Mouse (Mus musculus): ENCODE data around the gene Slc34a1. TPM values are rescaled to one million over a fixed set of nuclear protein-coding genes. Genes with fewer than 3 reads are reported as not detected.
A peak's percentile ranks its signal among the peaks of the same experiment; 100 is the strongest.

Gene Slc34a1
- polyA plus RNA-seq, 2 experiments, result 0.01 TPM; not detected in 1

DNA sequence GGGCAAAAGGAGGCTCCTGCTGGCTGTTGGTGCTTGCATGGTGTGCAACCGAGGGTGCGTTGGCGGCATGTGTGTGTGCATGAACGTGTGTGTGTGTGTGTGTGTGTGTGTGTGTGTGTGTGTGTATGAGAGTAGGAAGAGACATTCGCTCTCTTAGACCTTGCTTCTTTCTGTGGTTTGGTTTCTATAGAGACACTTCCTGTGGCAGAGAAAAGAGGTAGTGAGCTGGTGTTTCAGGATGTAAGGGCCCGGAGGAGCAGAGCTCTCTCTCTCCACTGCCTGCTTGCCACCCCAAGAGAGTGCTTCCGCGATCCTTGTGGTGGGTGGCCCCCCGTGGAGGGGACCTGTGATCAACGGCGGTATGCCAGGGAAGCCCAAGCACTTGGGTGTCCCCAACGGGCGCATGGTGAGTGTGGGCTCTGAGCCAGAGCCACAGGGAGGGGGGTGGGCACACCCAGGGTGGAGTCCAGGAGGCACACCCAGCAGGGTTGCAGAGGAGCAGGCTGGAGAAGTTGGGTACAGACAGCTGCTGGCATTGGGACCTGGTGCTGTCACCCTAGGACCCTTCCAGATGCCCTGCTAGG lies 28.4 kb upstream of the Slc34a1 start, which contains the start of gene Rgs14:
Gene Rgs14 (plus strand): TSS at position 202 of the 584 bp plus-strand sequence.
- Histone ChIP-seq H3K4me1 (replicated peaks; ENCODE audit: control insufficient read depth in 2 of 2, insufficient read depth in 2 of 2, low read length in 1 of 2) (peaks cover 24 to 28% of the 10 kb centered on the region in 2 experiments), H3K9me3 (ENCODE audit: control insufficient read depth, low read length) (no peaks in the 10 kb centered on the region), H3K27ac (no peak within 1 kb of the TSS), H3K9ac (replicated peaks) (peak within 1 kb of the TSS; percentile 6), H3K36me3 (replicated peaks; ENCODE audit: control insufficient read depth, insufficient read depth, low read depth) (no peaks in the 10 kb centered on the region), H3K4me3 (ENCODE audit: insufficient read depth in 1 of 2, low read depth in 2 of 2, low read length in 2 of 2) (peak within 1 kb of the TSS; percentile 31 to 44), H3K4me2 (ENCODE audit: low read depth) (peak within 1 kb of the TSS; percentile 59), H3K27me3 (ENCODE audit: control insufficient read depth, insufficient read depth, low read length) (no peaks in the 10 kb centered on the region)
- ATAC-seq (ENCODE audit: insufficient read depth) (peak; percentile 85), DNase-seq (ENCODE audit: low read depth in 3 of 3, low spot score in 3 of 3) (peak in 1 of 3 experiments; percentile 27)
- TF ChIP-seq CTCF (IDR thresholded peaks at IDR 0.05; ENCODE audit: low read depth), result no peak
- no peak for TF ChIP-seq EP300 (IDR thresholded peaks at IDR 0.05; ENCODE audit: low read depth)
- WGBS (ENCODE audit: insufficient replicate concordance), result 8% methylated on average over 13 of the region's 13 CpGs

- peak overlapping the region; percentile 6; the same call in 1 of the 2 replicates for H3K9ac ChIP-seq (replicated peaks)
- 30% methylated on average over 3 of the region's 3 CpGs for WGBS (ENCODE audit: insufficient replicate concordance)
- H3K4me2 ChIP-seq (ENCODE audit: low read depth), result peak overlapping the region; percentile 59
- TF ChIP-seq EP300 (IDR thresholded peaks at IDR 0.05; ENCODE audit: low read depth) (no peak), CTCF (IDR thresholded peaks at IDR 0.05; ENCODE audit: low read depth) (no peak)
- peak overlapping the region; percentile 31 to 44 for H3K4me3 ChIP-seq (ENCODE audit: insufficient read depth in 1 of 2, low read depth in 2 of 2, low read length in 2 of 2)
- DNase-seq (ENCODE audit: low read depth in 3 of 3, low spot score in 3 of 3) (no peak), ATAC-seq (ENCODE audit: insufficient read depth) (peak; percentile 20; the same call in 1 of the 2 replicates)
- no peaks in the 10 kb centered on the region for H3K36me3 ChIP-seq (replicated peaks; ENCODE audit: control insufficient read depth, insufficient read depth, low read depth)
- no peak overlapping the region for H3K27ac ChIP-seq
- H3K9me3 ChIP-seq (ENCODE audit: control insufficient read depth, low read length), result no peaks in the 10 kb centered on the region
- no peaks in the 10 kb centered on the region for H3K27me3 ChIP-seq (ENCODE audit: control insufficient read depth, insufficient read depth, low read length)
- peaks cover 24 to 28% of the 10 kb centered on the region in 2 experiments for H3K4me1 ChIP-seq (replicated peaks; ENCODE audit: control insufficient read depth in 2 of 2, insufficient read depth in 2 of 2, low read length in 1 of 2)
These were observed 27.8 kb upstream of the Slc34a1 start for GRCm38 (mm10) chr13:55370234-55370633.

- no peak overlapping the region for H3K4me3 ChIP-seq (ENCODE audit: insufficient read depth in 1 of 2, low read depth in 2 of 2, low read length in 2 of 2)
- 59% methylated on average over 8 of the region's 8 CpGs for WGBS (ENCODE audit: insufficient replicate concordance)
- ATAC-seq (ENCODE audit: insufficient read depth), result no peak
- H3K4me1 ChIP-seq (replicated peaks; ENCODE audit: control insufficient read depth in 2 of 2, insufficient read depth in 2 of 2, low read length in 1 of 2), result peaks cover 24 to 28% of the 10 kb centered on the region in 2 experiments
- no peak overlapping the region for H3K27ac ChIP-seq
- no peak for DNase-seq (ENCODE audit: low read depth in 3 of 3, low spot score in 3 of 3)
- no peak for TF ChIP-seq CTCF (IDR thresholded peaks at IDR 0.05; ENCODE audit: low read depth)
- no peak for TF ChIP-seq EP300 (IDR thresholded peaks at IDR 0.05; ENCODE audit: low read depth)
- no peaks in the 10 kb centered on the region for H3K36me3 ChIP-seq (replicated peaks; ENCODE audit: control insufficient read depth, insufficient read depth, low read depth)
- no peaks in the 10 kb centered on the region for H3K9me3 ChIP-seq (ENCODE audit: control insufficient read depth, low read length)
- no peaks in the 10 kb centered on the region for H3K27me3 ChIP-seq (ENCODE audit: control insufficient read depth, insufficient read depth, low read length)
- H3K4me2 ChIP-seq (ENCODE audit: low read depth), result peak overlapping the region; percentile 59
- H3K9ac ChIP-seq (replicated peaks), result no peak overlapping the region
These were observed 26.8 kb upstream of the Slc34a1 start for GRCm38 (mm10) chr13:55371007-55371681.

DNA sequence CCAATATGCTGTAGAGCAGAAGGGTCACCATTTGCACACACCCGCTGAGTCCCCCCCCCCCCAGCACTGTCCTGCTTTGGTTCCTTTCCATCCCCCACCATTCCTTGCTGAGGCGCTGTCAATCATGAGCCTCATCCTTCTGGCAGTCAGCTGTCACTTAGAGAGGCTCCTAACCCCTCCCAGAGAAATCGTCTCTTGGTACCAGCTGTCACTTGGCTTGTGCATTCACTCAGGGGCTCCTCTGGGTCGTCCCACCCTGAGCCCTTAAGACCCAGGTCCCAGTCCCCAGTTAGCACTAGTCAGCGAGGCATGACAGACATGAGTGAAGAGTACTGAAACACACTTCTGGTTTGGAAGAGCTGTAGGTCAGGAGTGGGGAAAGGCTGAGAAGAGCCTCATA lies 26.2 kb upstream of the Slc34a1 start:
- no peak overlapping the region for H3K27ac ChIP-seq
- no peak overlapping the region for H3K4me3 ChIP-seq (ENCODE audit: insufficient read depth in 1 of 2, low read depth in 2 of 2, low read length in 2 of 2)
- no peak overlapping the region for H3K9ac ChIP-seq (replicated peaks)
- H3K36me3 ChIP-seq (replicated peaks; ENCODE audit: control insufficient read depth, insufficient read depth, low read depth), result no peaks in the 10 kb centered on the region
- WGBS (ENCODE audit: insufficient replicate concordance), result 40% methylated on average over 5 of the region's 5 CpGs
- ATAC-seq (ENCODE audit: insufficient read depth) (no peak), DNase-seq (ENCODE audit: low read depth in 3 of 3, low spot score in 3 of 3) (no peak)
- no peaks in the 10 kb centered on the region for H3K27me3 ChIP-seq (ENCODE audit: control insufficient read depth, insufficient read depth, low read length)
- TF ChIP-seq EP300 (IDR thresholded peaks at IDR 0.05; ENCODE audit: low read depth) (no peak), CTCF (IDR thresholded peaks at IDR 0.05; ENCODE audit: low read depth) (no peak)
- no peak overlapping the region for H3K4me2 ChIP-seq (ENCODE audit: low read depth)
- no peaks in the 10 kb centered on the region for H3K9me3 ChIP-seq (ENCODE audit: control insufficient read depth, low read length)
- H3K4me1 ChIP-seq (replicated peaks; ENCODE audit: control insufficient read depth in 2 of 2, insufficient read depth in 2 of 2, low read length in 1 of 2), result peaks cover 24 to 28% of the 10 kb centered on the region in 2 experiments

GRCm38 (mm10) chr13:55374206-55374924 lies 23.6 kb upstream of the Slc34a1 start:
- no peaks in the 10 kb centered on the region for H3K27me3 ChIP-seq (ENCODE audit: control insufficient read depth, insufficient read depth, low read length)
- H3K4me2 ChIP-seq (ENCODE audit: low read depth), result no peak overlapping the region
- H3K4me3 ChIP-seq (ENCODE audit: insufficient read depth in 1 of 2, low read depth in 2 of 2, low read length in 2 of 2), result no peak overlapping the region
- no peak for DNase-seq (ENCODE audit: low read depth in 3 of 3, low spot score in 3 of 3)
- 53% methylated on average over 6 of the region's 6 CpGs for WGBS (ENCODE audit: insufficient replicate concordance)
- TF ChIP-seq EP300 (IDR thresholded peaks at IDR 0.05; ENCODE audit: low read depth) (no peak), CTCF (IDR thresholded peaks at IDR 0.05; ENCODE audit: low read depth) (no peak)
- no peaks in the 10 kb centered on the region for H3K36me3 ChIP-seq (replicated peaks; ENCODE audit: control insufficient read depth, insufficient read depth, low read depth)
- no peak overlapping the region for H3K9ac ChIP-seq (replicated peaks)
- no peaks in the 10 kb centered on the region for H3K9me3 ChIP-seq (ENCODE audit: control insufficient read depth, low read length)
- H3K27ac ChIP-seq, result no peak overlapping the region
- ATAC-seq (ENCODE audit: insufficient read depth), result no peak
- H3K4me1 ChIP-seq (replicated peaks; ENCODE audit: control insufficient read depth in 2 of 2, insufficient read depth in 2 of 2, low read length in 1 of 2), result peaks cover 14 to 17% of the 10 kb centered on the region in 2 experiments
